Mouse (Mus musculus) stomach, embryonic 15.5 days (tissue): Measurements from ENCODE around the gene Baiap2l1. TPM values are rescaled to one million over a fixed set of nuclear protein-coding genes. Genes with fewer than 3 reads are reported as not detected.
"Not testable (repeated sequence)": the region's sequence is repeated elsewhere in the genome, so short reads cannot be mapped to it uniquely, and the experiment has no call there.

ENCODE experiments used
- ATAC-seq: fragments of 200-750 bp; cut with Nextera tagmentation; 2 replicates; pipeline ENCODE4 v1.8.0; 2017; ENCODE audit warnings: low read depth, moderate number of reproducible peaks, moderate TSS enrichment; ENCODE audit not compliant: insufficient read depth, low FRiP score
- H3K27ac ChIP-seq: fragments of 300-500 bp; sonication (generic); 2 replicates; pipeline ENCODE4 v1.5.1; 2015; ENCODE audit warnings: mild to moderate bottlenecking, inconsistent platforms
- H3K27me3 ChIP-seq: fragments of 300-500 bp; sonication (generic); replicated peaks from 2 replicates; pipeline ENCODE4 v1.6.1; 2015; ENCODE audit warnings: inconsistent platforms
- H3K36me3 ChIP-seq: fragments of 300-500 bp; sonication (generic); 2 replicates; pipeline ENCODE4 v1.6.1; 2015; ENCODE audit warnings: inconsistent platforms
- H3K4me1 ChIP-seq: fragments of 300-500 bp; sonication (generic); 2 replicates; pipeline ENCODE4 v1.6.1; 2015; ENCODE audit warnings: inconsistent platforms
- H3K4me2 ChIP-seq: fragments of 300-500 bp; sonication (generic); 2 replicates; pipeline ENCODE4 v1.6.1; 2015; ENCODE audit warnings: mild to moderate bottlenecking, inconsistent platforms
- H3K4me3 ChIP-seq: fragments of 300-500 bp; sonication (generic); replicated peaks from 2 replicates; pipeline ENCODE4 v1.5.1; 2015; ENCODE audit warnings: inconsistent platforms
- H3K9ac ChIP-seq: fragments of 300-500 bp; sonication (generic); 2 replicates; pipeline ENCODE4 v1.6.1; 2015; ENCODE audit warnings: inconsistent platforms
- H3K9me3 ChIP-seq: fragments of 300-500 bp; sonication (generic); 2 replicates; pipeline ENCODE4 v1.6.1; 2016; ENCODE audit warnings: inconsistent platforms
- WGBS: fragments of 180-500 bp; shearing (Covaris S2); methylation state at CpG from one replicate; pipeline ENCODE4 v1.1.7; 2015; 5-methylcytosine and 5-hydroxymethylcytosine counted together
- polyA plus RNA-seq: library from polyadenylated mRNA; unstranded; fragments of >200 nt; fragmentation: Nextera tagmentation; extraction: Ambion mirVana; gene quantifications from 2 replicates; pipeline ENCODE4 v1.2.1, GENCODE M21; 2015

The Baiap2l1 gene
- polyA plus RNA-seq, 1 experiment from 2014 or later: 20.1 TPM

GRCm38 (mm10) chr5:144370986-144371385 is 13.1 kb upstream of the Baiap2l1 start:
- Histone ChIP-seq H3K4me3 (no peak overlapping the region), H3K4me1 (no peaks in the 10 kb centered on the region), H3K27ac (no peak overlapping the region), H3K36me3 (no peaks in the 10 kb centered on the region), H3K9me3 (no peaks in the 10 kb centered on the region), H3K4me2 (no peak overlapping the region), H3K9ac (no peak overlapping the region), H3K27me3 (no peaks in the 10 kb centered on the region)
- no peak for ATAC-seq
- 5% methylated on average over 6 of the region's 6 CpGs for WGBS

- Histone ChIP-seq H3K36me3 (no peaks in the 10 kb centered on the region), H3K9ac (no peak overlapping the region), H3K4me3 (no peak overlapping the region), H3K27me3 (no peaks in the 10 kb centered on the region), H3K4me1 (no peaks in the 10 kb centered on the region), H3K4me2 (no peak overlapping the region), H3K9me3 (no peaks in the 10 kb centered on the region), H3K27ac (no peak overlapping the region)
- 69% methylated on average over 9 of the region's 9 CpGs for WGBS
- ATAC-seq: no peak
Observed at GRCm38 (mm10) chr5:144368661-144369205, 10.8 kb upstream of the Baiap2l1 start.

DNA sequence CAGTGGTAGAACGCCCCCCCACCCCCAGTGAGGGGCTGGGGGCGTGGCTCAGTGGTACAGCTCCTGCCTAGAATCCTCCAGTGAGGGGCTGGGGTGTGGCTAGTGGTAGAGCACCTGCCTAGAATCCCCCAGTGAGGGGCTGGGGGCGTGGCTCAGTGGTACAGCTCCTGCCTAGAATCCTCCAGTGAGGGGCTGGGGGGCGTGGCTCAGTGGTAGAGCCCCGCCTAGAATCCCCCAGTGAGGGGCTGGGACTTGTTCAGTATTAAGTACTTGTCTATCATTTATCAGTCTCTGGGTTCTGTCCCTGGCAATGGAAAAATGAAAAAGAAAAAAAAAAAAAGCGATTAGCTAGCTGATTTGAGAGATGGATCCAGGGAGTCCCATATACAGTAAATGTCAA is 8.6 kb upstream of the Baiap2l1 start:
- not testable (repeated sequence) for H3K4me1 ChIP-seq, ATAC-seq, H3K4me2 ChIP-seq, H3K9me3 ChIP-seq, H3K27me3 ChIP-seq, H3K4me3 ChIP-seq, H3K36me3 ChIP-seq, H3K27ac ChIP-seq, H3K9ac ChIP-seq
- WGBS: 78% methylated on average over 6 of the region's 6 CpGs

GRCm38 (mm10) chr5:144364680-144365357 is 6.9 kb upstream of the Baiap2l1 start:
- no peaks in the 10 kb centered on the region for H3K4me1 ChIP-seq
- WGBS: 78% methylated on average over 11 of the region's 11 CpGs
- ATAC-seq: no peak

GRCm38 (mm10) chr5:144360346-144360745 is 2.4 kb upstream of the Baiap2l1 start:
- Histone ChIP-seq H3K9ac (no peak overlapping the region), H3K4me2 (no peak overlapping the region), H3K9me3 (no peaks in the 10 kb centered on the region), H3K4me3 (no peak overlapping the region), H3K4me1 (peaks cover 5% of the 10 kb centered on the region), H3K27ac (no peak overlapping the region), H3K27me3 (no peaks in the 10 kb centered on the region), H3K36me3 (no peaks in the 10 kb centered on the region)
- WGBS: 58% methylated on average over 6 of the region's 6 CpGs
- ATAC-seq: no peak

More at GRCm38 (mm10) chr5:144364680-144365357, 6.9 kb upstream of the Baiap2l1 start:
- peak overlapping the region; percentile 40; the same call in 1 of the 2 replicates for H3K27ac ChIP-seq
- H3K4me3 ChIP-seq: no peak overlapping the region
- H3K36me3 ChIP-seq: no peaks in the 10 kb centered on the region
- no peak overlapping the region for H3K4me2 ChIP-seq
- H3K9me3 ChIP-seq: no peaks in the 10 kb centered on the region
- H3K27me3 ChIP-seq: no peaks in the 10 kb centered on the region
- H3K9ac ChIP-seq: no peak overlapping the region

- H3K27me3 ChIP-seq: no peaks in the 10 kb centered on the region
- 70% methylated on average over 6 of the region's 6 CpGs for WGBS
- H3K27ac ChIP-seq: no peak overlapping the region
- no peak overlapping the region for H3K4me2 ChIP-seq
- H3K9me3 ChIP-seq: no peaks in the 10 kb centered on the region
- no peaks in the 10 kb centered on the region for H3K36me3 ChIP-seq
- peaks cover 5% of the 10 kb centered on the region for H3K4me1 ChIP-seq
- no peak overlapping the region for H3K4me3 ChIP-seq
- no peak overlapping the region for H3K9ac ChIP-seq
- ATAC-seq: no peak
Observed at GRCm38 (mm10) chr5:144359886-144360285, 2.0 kb upstream of the Baiap2l1 start.

- H3K27me3 ChIP-seq: no peaks in the 10 kb centered on the region
- H3K36me3 ChIP-seq: no peaks in the 10 kb centered on the region
- WGBS: 7% methylated on average over 10 of the region's 10 CpGs
- H3K4me3 ChIP-seq: peak overlapping the region; percentile 73
- no peak overlapping the region for H3K27ac ChIP-seq
- ATAC-seq: no peak
- no peak overlapping the region for H3K9ac ChIP-seq
- peak overlapping the region; percentile 91 for H3K4me2 ChIP-seq
- peaks cover 5% of the 10 kb centered on the region for H3K4me1 ChIP-seq
- no peaks in the 10 kb centered on the region for H3K9me3 ChIP-seq
Observed at GRCm38 (mm10) chr5:144358592-144358917, 643 bp upstream of the Baiap2l1 start.

DNA sequence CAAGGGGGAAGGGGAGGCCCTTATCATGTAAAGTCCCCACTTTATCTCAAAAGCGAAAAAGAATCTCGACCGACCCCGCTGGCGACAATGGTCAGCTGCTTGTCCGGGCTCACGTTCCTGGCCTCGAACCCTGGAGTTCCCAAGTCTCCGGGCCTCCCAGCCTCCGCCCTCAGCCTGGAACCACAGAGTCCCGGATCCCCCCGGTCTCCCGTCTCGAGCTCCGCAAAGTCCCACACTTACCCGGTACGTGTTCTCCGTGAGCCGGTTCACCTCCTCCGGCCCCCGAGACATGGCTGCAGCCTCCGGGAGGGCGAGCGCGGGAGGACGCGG is 396 bp downstream of the Baiap2l1 start:
- Histone ChIP-seq H3K4me1 (peaks cover 5% of the 10 kb centered on the region), H3K36me3 (no peaks in the 10 kb centered on the region), H3K27ac (peak overlapping the region; percentile 89), H3K4me3 (peak overlapping the region; percentile 73), H3K4me2 (peak overlapping the region; percentile 91), H3K27me3 (no peaks in the 10 kb centered on the region), H3K9ac (peak overlapping the region; percentile 61), H3K9me3 (no peaks in the 10 kb centered on the region)
- no peak; the same call in 1 of the 2 replicates for ATAC-seq
- under 1% methylated on average over 27 of the region's 27 CpGs for WGBS

DNA sequence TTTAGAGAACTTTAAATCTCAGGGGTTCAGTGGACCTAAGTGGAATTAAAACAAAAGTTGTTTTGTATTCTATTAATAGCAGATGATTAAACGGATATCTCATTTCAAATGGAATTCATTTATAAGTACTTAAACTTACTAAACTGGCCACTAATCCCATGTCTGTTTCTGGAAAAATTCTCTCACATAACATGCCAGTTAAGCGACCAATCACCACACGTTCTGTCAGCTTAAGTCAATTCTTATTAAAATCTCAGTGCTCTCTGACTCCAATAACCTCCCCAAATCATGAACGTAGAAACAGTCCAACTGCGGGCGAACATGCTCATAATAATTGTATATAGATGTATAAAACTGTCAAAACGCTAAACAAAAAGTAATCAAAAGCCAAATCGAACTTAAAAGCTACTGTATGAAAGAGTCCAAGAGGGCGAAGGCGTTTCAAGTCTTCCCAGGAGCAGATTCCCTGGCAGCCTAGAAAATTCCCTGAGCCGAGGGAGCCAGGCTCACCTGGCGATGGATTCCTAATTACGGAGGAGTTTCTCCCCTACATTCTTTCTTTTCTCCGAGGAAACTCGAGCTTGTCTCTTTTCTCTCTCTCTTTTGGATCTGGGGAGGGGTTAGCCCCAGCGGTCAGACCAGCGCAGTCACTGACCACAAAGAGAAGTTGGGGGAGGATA is 996 bp downstream of the Baiap2l1 start:
- Histone ChIP-seq H3K4me1 (peaks cover 5% of the 10 kb centered on the region), H3K27me3 (no peaks in the 10 kb centered on the region), H3K27ac (peak overlapping the region; percentile 89; the same call in 1 of the 2 replicates), H3K9ac (peak overlapping the region; percentile 61; the same call in 1 of the 2 replicates), H3K4me2 (peak overlapping the region; percentile 91), H3K36me3 (no peaks in the 10 kb centered on the region), H3K9me3 (no peaks in the 10 kb centered on the region), H3K4me3 (peak overlapping the region; percentile 73)
- ATAC-seq: no peak
- WGBS: 8% methylated on average over 17 of the region's 17 CpGs

DNA sequence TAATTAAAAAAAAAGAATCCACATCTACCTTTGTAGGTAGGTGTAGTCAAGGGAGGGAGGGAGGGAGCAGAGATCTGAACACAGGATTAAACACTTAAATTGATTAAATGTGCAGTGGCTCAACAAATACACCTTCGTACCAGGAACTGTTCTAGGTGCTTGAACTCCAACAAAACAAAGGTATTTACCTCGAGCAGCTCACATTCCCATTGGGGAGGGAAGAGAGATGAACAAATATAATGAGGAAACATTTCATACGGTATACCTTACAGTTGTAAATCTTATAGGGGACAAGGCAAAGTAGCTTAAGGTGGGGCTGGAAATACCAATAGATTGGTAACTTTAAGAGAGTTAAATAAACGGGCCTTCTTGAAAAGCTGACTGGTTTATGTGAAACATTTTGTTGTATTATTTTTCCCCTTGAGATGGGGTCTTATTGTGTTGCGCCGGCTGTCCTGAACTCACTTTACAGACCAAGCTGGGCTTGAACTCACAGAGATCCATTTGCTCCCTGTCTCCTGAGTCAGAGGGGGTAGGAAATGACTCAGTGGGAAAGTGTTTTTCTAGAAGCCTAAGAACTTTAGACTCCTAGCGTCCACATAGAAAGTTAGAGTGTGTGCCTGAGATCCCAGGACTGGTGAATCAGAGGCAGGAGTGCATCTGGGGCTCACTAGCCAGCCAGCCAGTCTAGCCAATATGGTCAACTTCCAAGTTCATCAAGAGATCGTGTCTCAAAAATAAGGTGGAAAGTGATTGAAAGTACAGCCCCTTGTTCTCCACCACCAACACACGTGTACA is 5.5 kb downstream of the Baiap2l1 start:
- H3K4me2 ChIP-seq: no peak overlapping the region
- no peak overlapping the region for H3K9ac ChIP-seq
- no peaks in the 10 kb centered on the region for H3K4me1 ChIP-seq
- no peak overlapping the region for H3K27ac ChIP-seq
- no peak overlapping the region for H3K4me3 ChIP-seq
- H3K36me3 ChIP-seq: no peaks in the 10 kb centered on the region
- 74% methylated on average over 9 of the region's 9 CpGs for WGBS
- no peaks in the 10 kb centered on the region for H3K9me3 ChIP-seq
- ATAC-seq: peak; percentile 43; the same call in 1 of the 2 replicates
- no peaks in the 10 kb centered on the region for H3K27me3 ChIP-seq

DNA sequence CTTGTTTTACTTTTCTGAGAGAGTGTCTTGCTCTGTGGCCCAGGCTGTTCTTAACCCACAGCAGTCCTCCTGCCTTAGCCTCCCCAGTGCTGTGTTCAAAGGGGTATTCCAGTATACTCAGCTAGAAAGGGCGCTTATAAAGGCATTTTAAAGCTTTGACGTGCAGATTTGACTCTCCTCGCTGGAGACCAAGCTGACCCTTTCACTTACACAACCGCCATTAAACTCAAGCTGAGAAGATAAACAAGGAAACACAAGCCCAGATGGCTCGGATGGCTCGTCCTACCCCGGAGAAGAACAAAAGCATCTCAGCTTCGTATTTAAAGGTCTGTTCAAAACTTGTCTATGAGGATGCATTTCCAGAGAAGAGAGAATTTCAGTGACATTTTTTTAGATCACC is 6.7 kb downstream of the Baiap2l1 start:
- 26% methylated on average over 8 of the region's 8 CpGs for WGBS

GRCm38 (mm10) chr5:144344592-144344991 is 13.3 kb downstream of the Baiap2l1 start:
- Histone ChIP-seq H3K9me3 (no peaks in the 10 kb centered on the region), H3K36me3 (no peaks in the 10 kb centered on the region), H3K4me2 (no peak overlapping the region), H3K4me1 (no peaks in the 10 kb centered on the region), H3K4me3 (no peak overlapping the region), H3K27ac (no peak overlapping the region), H3K9ac (no peak overlapping the region), H3K27me3 (no peaks in the 10 kb centered on the region)
- no peak for ATAC-seq
- WGBS: 71% methylated on average over 6 of the region's 6 CpGs

More for the DNA sequence above, 6.7 kb downstream of the Baiap2l1 start:
- H3K4me2 ChIP-seq: no peak overlapping the region
- H3K9me3 ChIP-seq: no peaks in the 10 kb centered on the region
- ATAC-seq: no peak
- no peaks in the 10 kb centered on the region for H3K4me1 ChIP-seq
- H3K9ac ChIP-seq: no peak overlapping the region
- no peak overlapping the region for H3K27ac ChIP-seq
- no peaks in the 10 kb centered on the region for H3K27me3 ChIP-seq
- no peaks in the 10 kb centered on the region for H3K36me3 ChIP-seq
- H3K4me3 ChIP-seq: no peak overlapping the region
